Mouse (Mus musculus): ENCODE data around the gene Cd6.

Gene Cd6

DNA sequence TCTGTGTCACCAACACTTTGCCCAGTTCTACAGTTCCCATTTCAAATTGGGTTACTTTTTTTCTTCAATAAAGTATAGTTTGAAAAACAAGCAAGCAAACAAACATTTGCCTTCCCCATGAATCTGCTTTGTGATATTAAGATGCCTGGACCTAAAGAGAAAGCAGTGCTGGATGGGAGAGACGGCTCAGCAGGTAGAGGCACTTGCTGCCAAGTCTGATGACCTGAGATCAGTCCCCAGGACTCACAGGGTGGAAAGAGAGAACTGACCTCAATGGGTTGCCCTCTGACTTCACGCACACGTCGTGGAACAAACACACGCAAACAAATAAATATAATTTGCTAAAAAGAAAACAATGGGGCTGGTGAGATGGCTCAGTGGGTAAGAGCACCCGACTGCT is 28.0 kb downstream of the Cd6 start:
- no peak for DNase-seq (ENCODE audit: low spot score)

- DNase-seq (ENCODE audit: low spot score) = no peak
Measured at GRCm38 (mm10) chr19:10801070-10801469, 28.8 kb downstream of the Cd6 start.

DNA sequence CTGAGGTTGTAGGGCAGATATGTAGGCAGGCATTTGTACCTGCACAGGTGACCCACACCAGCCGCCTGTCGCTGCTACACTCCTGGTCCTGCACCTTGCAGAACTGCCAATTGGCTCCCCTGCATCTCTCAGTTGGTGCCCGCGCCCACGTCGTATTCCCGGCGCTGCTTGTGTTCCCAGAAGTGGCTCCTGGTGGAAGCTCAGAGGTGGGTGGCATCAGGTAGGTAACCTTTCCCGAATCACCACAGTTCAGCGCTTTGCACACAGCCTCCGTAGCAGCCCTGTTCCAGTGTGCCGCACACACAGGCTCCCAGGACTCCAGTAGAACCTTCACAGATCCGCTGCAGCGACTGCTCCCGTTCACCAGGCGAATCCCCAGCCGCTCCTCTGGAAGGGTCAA is 30.7 kb downstream of the Cd6 start:
- DNase-seq (ENCODE audit: low spot score) = no peak

DNA sequence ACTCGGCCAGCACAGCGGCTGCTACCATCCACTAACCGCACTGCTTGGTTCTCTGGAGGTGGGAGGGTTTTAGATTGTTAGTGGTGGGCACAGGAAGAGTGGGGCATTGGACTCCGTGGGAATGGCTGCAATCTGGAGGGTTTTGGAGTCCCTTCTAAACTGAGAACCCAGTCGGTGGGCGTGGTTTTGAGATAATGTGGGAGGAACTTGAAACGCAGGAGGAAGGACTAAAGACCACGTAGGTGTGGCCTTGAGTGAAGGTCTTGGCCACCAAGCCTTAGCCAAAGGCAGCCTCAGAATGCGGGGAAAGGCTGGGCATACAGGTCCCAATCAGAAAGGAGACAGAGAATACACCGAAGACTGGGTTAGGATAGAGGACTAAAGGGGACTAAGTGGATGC is 31.3 kb downstream of the Cd6 start:
- no peak for DNase-seq (ENCODE audit: low spot score)

DNA sequence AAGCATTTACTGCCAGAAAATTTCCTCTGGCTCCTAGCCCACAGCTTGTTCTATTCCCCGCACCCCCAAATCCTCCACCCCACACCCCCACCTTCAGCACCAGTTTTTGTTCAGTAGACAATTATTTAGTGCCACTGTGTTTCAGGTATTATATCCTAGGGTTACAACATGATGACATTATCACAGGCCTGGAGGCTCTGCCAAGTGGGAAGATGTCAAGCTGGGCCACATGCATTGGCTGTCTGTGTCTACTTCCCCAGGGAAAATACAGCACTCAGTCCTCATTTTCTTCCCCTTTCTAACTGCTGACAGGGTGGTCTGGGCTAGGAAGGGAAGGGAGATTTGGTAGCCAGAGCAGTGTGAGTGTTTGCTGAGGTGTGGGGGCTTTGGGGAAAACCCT is 34.9 kb downstream of the Cd6 start:
- DNase-seq (ENCODE audit: low spot score) = no peak

DNA sequence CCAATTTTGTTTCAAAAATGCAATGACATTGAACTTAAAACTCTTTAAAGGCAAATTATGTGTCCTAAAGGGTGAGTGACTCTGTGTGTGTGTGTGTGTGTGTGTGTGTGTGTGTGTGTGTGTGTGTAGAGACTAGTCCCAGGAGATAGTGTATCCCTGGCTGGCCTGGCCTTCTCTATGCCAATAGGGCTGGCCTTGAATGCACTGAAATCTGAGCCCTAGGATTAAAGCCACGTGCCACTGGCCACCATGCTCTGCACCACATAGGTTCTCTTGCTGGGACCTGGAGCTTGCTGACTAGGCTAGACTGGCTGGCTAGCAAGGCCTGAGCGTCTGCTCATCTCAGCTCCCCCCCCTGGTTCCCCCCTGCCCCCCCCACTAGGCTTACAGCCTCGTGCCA is 36.8 kb downstream of the Cd6 start:
- DNase-seq (ENCODE audit: low spot score) = no peak

DNA sequence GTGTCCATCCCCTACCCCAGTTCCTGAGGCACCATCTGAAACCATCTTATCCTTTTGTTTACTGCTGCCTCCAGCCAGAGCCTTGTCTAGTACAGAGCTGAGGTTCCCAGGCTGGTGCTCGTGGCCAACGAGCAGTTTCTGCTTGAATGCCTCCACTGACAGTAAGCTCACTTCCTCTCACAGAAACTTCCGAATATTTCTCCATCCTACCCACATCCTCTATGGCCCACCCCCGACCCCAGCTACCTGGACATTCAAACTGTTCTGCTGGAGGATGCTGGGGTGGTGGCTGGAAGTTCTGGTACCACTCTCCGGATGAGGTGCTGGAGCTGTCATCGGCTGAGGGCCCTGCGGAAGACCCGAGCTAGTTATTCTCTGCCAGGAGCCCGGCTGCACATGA is 39.5 kb downstream of the Cd6 start:
- no peak for DNase-seq (ENCODE audit: low spot score)

DNA sequence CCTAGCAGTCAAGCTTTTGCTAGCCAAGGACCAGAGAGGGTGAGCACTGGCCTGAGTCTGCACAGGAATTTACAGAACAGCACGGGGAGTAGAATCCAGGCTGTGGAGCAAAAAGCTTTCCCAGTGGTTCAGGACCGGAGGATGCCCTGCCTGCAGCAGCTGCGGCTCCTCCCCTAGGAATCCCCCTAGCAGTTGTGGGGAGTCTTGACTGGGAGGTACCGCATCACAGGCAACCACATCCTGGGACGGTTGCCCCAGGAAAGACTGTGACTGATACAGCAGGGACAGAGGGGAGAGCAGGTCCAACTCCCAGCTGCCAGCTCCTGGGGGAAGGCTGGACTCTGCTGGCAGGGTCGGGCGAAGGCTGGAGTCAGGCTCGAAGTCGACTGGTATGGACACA is 41.6 kb downstream of the Cd6 start:
- DNase-seq (ENCODE audit: low spot score) = no peak

DNA sequence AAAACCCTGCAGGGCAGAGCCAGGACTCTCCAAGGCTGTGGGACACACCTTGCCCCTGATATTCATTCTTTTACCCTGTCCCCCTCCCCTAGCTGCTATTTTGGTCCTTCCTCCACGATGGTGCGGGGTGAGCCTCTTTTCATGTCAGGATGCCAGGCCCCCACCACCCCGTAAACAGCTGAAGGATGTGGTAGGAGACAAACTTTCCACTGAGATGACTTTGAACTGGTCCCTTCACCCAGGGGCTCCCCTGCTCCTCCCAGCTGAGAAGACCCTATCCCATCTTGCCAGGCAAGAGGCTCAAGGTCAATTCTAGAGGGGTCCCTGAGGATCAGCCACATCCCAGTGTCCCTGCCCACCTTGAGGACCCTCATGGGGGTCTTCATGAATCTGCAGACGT is 42.5 kb downstream of the Cd6 start:
- DNase-seq (ENCODE audit: low spot score) = no peak

DNA sequence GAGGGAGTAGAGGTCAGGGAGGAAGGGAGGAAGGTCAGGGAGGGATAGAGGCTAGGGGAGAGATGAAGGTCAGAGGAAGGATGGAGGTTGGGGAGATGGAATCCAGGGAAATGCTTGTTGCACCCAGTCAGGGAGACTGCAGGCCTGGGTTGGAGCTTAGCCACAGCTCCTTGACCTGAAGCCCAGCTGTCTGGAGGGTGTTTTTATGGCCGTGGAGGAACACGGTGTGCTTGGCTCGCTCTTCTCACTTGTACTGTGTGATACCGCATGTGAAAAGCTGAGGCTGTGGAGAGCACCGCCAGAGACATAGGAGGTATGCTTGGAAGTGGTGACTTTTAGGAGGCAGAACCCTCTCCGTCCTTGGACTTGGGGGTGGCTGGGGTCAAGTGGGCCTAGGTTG is 43.1 kb downstream of the Cd6 start:
- peak; percentile 76 for DNase-seq (ENCODE audit: low spot score)

- no peak for DNase-seq (ENCODE audit: low spot score)
Measured at GRCm38 (mm10) chr19:10784796-10785459, 44.9 kb downstream of the Cd6 start.

- no peak for DNase-seq (ENCODE audit: low spot score)
Measured at GRCm38 (mm10) chr19:10784061-10784460, 45.8 kb downstream of the Cd6 start.

DNA sequence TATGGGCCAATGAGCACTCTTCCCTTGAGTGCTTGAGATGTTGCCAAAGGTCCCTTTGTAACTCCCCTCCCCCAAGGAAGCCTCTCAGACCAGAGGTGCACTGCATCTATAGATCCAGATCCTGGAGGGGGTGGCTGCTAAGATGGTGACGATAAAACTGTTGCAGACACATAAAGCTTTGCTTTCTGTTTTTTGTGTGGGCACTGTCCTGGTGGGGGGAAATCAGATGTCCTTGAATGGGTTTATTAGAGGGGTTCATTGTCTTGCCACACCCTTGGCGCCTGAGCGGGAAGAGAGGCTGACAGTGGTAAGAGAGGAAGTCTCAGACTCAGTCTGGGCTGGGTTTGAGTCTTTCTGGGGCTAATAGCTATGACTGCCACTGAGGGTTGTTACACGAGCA is 46.7 kb downstream of the Cd6 start:
- no peak for DNase-seq (ENCODE audit: low spot score)

DNA sequence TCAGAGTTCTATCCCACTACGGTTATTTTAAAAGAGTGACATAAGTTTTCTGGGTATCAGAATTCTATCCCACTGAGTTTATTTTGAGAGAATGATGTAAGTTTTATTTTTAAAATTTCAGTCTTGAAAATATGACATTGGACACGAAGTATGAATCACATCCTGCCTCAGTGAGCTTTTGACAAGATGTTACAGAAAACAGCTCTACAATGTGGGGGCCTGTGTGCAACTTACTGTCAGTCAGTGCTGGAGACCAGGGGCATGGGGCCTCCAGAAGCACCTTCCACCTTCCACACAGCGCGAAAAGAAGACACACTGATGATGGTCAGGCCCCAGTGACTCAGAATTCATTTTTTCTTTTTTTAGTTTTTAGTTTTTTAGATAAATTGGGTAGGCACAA is 48.2 kb downstream of the Cd6 start:
- DNase-seq (ENCODE audit: low spot score) = no peak

DNA sequence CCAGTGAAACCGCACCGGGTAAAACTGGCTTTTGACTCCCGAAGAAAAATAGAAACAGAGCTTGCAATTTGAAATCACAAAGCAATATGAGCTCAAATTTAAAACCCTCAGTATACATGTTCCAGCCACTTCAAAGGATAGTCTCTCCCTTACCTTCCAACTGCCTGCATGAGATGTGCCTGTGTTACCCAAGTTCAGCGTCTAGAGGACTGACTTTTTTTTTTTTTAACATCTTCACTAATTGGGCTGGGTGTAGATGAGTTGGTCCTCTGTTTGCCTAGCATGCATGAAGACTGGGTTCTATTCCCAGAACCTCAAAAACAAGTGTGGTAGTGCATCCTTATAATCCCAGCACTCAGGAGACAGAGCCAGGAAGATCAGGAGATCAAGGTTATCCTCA is 53.0 kb downstream of the Cd6 start:
- DNase-seq (ENCODE audit: low spot score) = no peak

DNA sequence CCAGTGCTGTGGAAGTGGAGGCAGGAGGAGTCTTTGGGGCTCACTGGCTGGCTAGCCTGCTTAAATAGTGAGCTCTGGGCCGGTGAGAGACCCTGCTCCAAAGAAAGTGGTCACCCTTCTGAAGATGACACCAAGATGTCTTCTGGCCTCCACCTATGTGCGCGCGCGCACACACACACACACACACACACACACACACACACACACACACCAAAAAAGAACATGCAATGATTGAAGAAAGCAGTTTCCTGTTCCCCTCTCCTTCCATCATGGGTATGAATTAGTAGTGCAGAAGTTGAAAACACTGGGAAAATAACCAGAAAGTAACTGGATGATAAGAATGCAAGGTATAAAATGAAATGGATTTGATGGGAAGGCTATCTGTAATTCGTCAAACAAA is 55.7 kb downstream of the Cd6 start:
- DNase-seq (ENCODE audit: low spot score) = no peak

GRCm38 (mm10) chr19:10773384-10773783 is 56.5 kb downstream of the Cd6 start:
- no peak for DNase-seq (ENCODE audit: low spot score)

DNA sequence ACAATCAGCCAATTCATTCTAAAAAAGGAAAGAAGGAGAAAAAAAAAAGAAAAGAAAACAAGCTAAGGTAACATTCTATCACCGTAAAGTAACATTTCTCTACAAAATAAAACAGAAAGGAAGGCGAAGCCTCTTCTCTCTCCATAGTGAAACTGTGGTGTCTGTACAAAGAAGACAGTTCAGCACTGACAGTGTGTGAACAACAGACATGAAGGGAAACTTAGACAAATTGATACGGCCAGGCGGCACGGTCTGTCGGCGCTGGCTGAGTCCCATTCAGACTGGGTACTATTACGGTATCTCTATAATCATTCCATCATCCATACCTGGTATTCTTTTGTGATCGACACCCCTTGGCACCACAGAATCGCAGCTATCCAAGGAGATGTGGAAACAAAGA is 57.0 kb downstream of the Cd6 start:
- DNase-seq (ENCODE audit: low spot score) = no peak

DNA sequence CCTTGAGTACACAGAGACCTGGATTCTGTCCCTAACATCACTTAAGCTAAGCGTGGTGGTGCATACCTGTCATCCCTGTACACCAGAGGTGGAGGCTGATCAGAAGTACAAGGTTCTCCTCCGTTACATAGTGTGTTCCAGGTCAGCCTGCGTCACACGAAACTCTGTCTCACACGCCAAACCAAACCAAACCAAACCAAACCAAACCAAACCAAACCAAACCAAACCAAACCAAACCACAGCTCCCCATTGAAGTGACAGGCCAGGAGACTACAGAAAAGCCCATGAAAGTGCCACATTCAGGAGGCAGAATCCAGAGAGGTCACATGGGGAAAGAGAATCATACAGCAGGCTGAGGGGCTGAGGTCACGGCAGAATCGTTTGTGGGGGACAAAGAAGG is 57.9 kb downstream of the Cd6 start:
- no peak for DNase-seq (ENCODE audit: low spot score)

DNA sequence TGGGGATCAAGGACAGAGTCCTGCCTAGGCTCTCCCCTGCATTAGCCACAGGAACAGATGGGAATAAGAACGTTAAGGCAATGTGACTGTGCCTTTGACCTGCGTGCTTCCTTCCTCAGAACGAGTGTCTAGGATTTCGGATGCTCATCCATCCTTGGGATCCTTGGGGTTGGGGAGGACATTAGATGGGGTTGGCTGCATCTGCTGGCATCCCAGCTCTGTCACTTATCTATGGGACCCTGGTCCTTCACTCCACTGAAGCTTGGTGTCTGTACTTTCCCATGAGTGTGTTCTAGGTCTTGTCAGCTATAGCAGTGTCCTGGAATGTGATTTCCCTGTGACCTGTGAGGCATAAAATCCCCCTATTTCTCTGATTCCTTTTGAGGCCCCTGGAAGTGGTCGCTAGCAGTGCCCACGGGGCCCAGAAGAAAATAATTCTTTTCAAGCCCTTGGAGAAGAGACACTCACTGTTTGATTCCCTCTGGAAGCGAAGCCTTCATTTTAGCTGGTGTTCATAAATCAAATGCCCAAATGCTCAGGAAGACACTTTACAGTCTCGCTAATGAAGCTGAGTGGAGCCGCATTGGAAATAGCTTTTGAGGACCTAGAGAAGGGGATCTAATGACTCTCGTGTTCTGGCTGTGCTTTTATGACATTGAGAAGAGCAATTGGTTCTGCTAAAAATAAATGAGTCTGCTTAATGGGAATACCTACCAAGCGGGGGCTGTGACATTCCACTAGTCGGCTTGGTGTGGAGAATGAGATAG is 60.2 kb downstream of the Cd6 start:
- DNase-seq (ENCODE audit: low spot score) = no peak

DNA sequence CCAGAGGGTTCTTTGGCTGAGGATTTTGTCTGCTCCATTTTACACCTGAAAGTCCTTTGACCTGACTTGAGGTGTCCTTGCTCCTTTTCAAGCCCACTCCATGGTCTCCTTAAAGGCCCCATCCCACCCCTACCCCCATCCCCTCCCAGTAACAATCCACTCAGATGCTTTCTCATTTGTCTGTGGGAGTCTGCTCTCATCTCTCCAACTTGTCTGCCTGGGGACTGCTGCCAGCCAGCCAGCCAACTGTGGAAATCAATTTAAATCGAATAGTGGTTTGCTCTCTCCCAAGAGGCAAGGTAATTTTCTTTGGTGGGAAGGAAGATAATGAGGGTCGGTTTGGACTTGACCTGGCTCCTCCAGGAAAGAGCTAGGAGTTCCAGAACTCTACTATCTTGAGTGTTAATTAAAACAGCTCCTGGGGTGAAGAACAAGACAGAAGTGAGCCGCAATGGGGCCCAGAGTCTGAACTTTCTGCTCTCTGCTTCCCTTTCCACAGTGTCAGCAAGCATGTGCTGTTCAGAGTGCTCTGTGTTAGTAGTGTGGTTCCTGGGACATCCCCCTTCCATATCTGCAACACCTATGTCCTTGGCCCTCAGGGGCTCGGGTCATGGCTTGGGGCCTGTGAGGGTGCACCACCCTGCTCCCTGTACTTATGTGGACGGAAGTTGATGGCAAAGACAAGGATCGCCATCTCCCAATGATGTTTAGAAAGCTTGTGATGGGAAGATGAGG is 61.0 kb downstream of the Cd6 start:
- DNase-seq (ENCODE audit: low spot score) = no peak

DNA sequence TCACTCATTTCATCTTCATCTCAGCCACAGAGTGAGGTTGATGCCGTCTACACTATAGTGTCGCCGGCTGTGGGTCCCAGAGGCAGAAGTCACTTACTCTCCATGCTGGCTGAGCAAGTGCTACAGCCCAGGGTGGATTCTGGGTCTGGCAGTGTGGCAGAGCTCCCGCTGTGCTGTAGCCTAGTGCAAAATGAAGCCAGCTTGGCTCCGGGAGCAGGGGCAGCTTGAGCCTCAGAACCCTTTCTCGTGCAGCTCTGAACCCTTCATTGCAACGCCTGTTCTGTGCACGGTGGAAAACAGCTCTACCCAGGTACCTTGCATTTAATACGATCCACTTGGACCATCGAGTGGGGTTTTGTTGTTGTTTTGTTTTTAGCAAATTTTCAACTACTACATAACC is 62.2 kb downstream of the Cd6 start:
- no peak for DNase-seq (ENCODE audit: low spot score)

- DNase-seq (ENCODE audit: low spot score) = no peak
Measured at GRCm38 (mm10) chr19:10763381-10764031, 66.4 kb downstream of the Cd6 start.

All from testis, postnatal 10 days (tissue).